Mouse (Mus musculus): ENCODE data around the gene Got1. TPM values are rescaled to one million over a fixed set of nuclear protein-coding genes. Genes with fewer than 3 reads are reported as not detected.

Got1 gene
- polyA plus RNA-seq (2012; rRNA removed), result 10.2 and 10.9 TPM in 2 replicates

DNA sequence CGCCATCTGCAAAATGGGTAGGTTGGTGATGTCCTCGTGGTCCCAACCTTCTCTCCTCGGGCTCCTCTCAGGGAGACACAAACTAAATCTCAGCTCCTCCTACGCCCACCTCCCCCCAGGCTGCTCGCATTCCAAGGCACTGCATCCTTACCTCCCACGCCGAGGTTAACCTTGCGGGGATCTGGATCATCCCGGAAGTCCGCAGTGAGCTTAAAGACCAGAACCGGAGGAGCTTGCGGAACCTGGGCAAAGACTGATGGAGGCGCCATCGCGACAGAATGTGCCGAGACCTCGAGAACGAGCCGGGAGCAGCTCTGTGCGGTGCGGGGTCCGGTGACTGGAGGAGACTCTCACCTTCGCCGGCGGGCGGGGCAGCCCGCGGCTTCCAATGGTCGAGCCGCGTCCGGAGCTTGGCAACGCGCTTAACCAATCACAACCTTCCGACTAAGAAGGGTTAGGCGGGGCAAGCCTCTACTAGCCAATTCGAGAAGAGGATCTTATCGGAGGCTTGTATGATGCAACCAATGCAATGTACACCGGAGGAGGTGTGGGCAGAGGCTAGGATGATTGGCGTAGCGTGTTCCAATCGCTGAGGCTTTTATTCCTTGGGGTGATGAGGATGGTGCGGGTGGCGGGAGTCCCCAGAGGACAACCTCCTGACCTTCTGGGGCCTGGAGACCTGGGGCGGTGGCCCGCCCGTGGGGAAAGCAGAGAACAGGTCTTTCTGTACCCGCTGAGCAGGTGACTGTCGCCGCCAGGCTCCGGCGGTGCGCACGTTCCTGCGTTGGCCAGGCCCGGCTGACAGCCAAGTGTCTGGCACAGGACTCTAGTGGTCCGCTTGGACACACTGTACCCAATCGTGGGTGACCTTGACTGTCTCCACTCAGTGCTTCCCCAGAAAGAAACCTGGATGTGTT, at the start of gene Got1:
Got1 (minus strand) TSS at position 419 of the 917 bp plus-strand sequence.

Other genes with a start within 250 kb of the Got1 start
- 0.01 and 0.02 TPM in 2 replicates for gene Hpse2, start 136.2 kb downstream of the Got1 start, polyA plus RNA-seq (2012; rRNA removed)
- 0.07 and 0.15 TPM in 2 replicates for gene Cnnm1, start 84.2 kb downstream of the Got1 start, polyA plus RNA-seq (2012; rRNA removed)
- 0.05 and 0.09 TPM in 2 replicates for gene Nkx2-3, start 87.7 kb upstream of the Got1 start, polyA plus RNA-seq (2012; rRNA removed)
- 17.5 and 18.6 TPM in 2 replicates for gene Slc25a28, start 150.3 kb upstream of the Got1 start, polyA plus RNA-seq (2012; rRNA removed)
- 1.4 and 1.5 TPM in 2 replicates for gene Entpd7, start 165.1 kb upstream of the Got1 start, polyA plus RNA-seq (2012; rRNA removed)
- gene Cutc, start 228.4 kb upstream of the Got1 start, polyA plus RNA-seq (2012; rRNA removed), result 7.2 TPM in 2 replicates
- gene Cox15, start 228.4 kb upstream of the Got1 start, polyA plus RNA-seq (2012; rRNA removed), result 7.1 and 9.1 TPM in 2 replicates

All from liver, embryonic 14 days (tissue).